Mouse (Mus musculus) ES-Bruce4 (cell line): ENCODE results near the gene Usf3. TPM values are rescaled to one million over a fixed set of nuclear protein-coding genes. Genes with fewer than 3 reads are reported as not detected.

Source experiments
- H3K27ac ChIP-seq: 2 replicates; pipeline ENCODE4 v1.5.1; 2012; ENCODE audit warnings: low read length, inconsistent platforms; ENCODE audit not compliant: insufficient read depth
- H3K27me3 ChIP-seq: 2 replicates; pipeline ENCODE4 v1.6.1; 2012; ENCODE audit warnings: mild to moderate bottlenecking, low read length, inconsistent platforms; ENCODE audit not compliant: control insufficient read depth, poor library complexity, insufficient read depth, severe bottlenecking
- H3K36me3 ChIP-seq: 2 replicates; pipeline ENCODE4 v1.6.1; 2012; ENCODE audit warnings: inconsistent platforms, mild to moderate bottlenecking, low read length, moderate library complexity; ENCODE audit not compliant: control insufficient read depth, poor library complexity, insufficient read depth, severe bottlenecking
- H3K4me1 ChIP-seq: one replicate; pipeline ENCODE4 v1.8.1; 2011; ENCODE audit warnings: low read length; ENCODE audit not compliant: control insufficient read depth, insufficient read depth
- H3K4me3 ChIP-seq: 2 replicates; pipeline ENCODE4 v1.5.1; 2011; ENCODE audit warnings: low read depth, mild to moderate bottlenecking, low read length
- H3K9ac ChIP-seq: 2 replicates; pipeline ENCODE4 v1.6.1; 2012; ENCODE audit warnings: low read depth, mild to moderate bottlenecking, inconsistent platforms; ENCODE audit not compliant: poor library complexity, severe bottlenecking
- H3K9me3 ChIP-seq: replicated peaks from 2 replicates; pipeline ENCODE4 v1.6.1; 2012; ENCODE audit warnings: mild to moderate bottlenecking, low read length, inconsistent platforms; ENCODE audit not compliant: control insufficient read depth, poor library complexity, insufficient read depth, severe bottlenecking
- CTCF ChIP-seq: IDR thresholded peaks from one replicate; pipeline ENCODE4 v1.8.1; 2011; ENCODE audit warnings: low read depth, low read length
- EP300 ChIP-seq: IDR thresholded peaks from 2 replicates; pipeline ENCODE4 v1.6.1; 2011; ENCODE audit warnings: low read depth, low read length; ENCODE audit not compliant: insufficient read depth
- POLR2A ChIP-seq: IDR thresholded peaks from one replicate; pipeline ENCODE4 v1.8.1; 2011; ENCODE audit warnings: low read length; ENCODE audit not compliant: insufficient read depth
- polyA plus RNA-seq: library from polyadenylated mRNA; stranded (reverse); fragments of >200 nt; gene quantifications from 2 replicates; pipeline ENCODE4 v1.2.4, GENCODE M21; 2011; ENCODE audit warnings: low read depth; ENCODE audit not compliant: missing spikeins, insufficient read depth, insufficient read length

Usf3 gene
- polyA plus RNA-seq, 1 experiment = 19.3 TPM

DNA sequence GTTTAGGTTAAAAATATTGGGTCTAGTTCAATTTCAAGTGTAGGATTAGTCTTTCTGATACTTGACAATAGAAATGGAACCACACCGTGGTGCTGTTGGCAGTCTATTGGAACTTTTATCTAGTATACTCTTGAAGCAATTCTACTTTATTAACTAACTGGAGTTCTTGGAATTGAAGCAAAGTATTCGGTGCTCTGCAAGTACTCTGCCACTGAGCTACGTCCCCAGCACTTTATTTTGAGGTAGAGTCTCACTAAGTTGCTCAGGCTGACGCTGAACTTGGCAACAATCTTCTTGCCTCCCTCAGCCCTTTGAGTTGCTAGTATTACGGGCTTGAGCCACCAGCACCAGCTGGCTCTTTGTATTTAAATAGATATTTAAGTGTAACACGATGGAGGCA is 31.6 kb upstream of the Usf3 start:
- Histone ChIP-seq H3K27ac (no peak overlapping the region), H3K27me3 (no peaks in the 10 kb centered on the region), H3K4me1 (no peaks in the 10 kb centered on the region), H3K9ac (peak overlapping the region; percentile 98), H3K4me3 (peak overlapping the region; percentile 17), H3K9me3 (no peaks in the 10 kb centered on the region), H3K36me3 (peaks cover 3% of the 10 kb centered on the region; the same call in 1 of the 2 replicates)
- no peak for TF ChIP-seq CTCF
- TF ChIP-seq EP300 = no peak
- TF ChIP-seq POLR2A = no peak

GRCm38 (mm10) chr16:44149002-44149767 is 23.9 kb upstream of the Usf3 start:
- Histone ChIP-seq H3K9me3 (no peaks in the 10 kb centered on the region), H3K9ac (no peak overlapping the region), H3K4me3 (no peak overlapping the region), H3K27ac (no peak overlapping the region), H3K4me1 (no peaks in the 10 kb centered on the region), H3K27me3 (no peaks in the 10 kb centered on the region), H3K36me3 (peaks cover 3% of the 10 kb centered on the region; the same call in 1 of the 2 replicates)
- no peak for TF ChIP-seq POLR2A
- TF ChIP-seq EP300 = no peak
- TF ChIP-seq CTCF = no peak

- Histone ChIP-seq H3K4me1 (no peaks in the 10 kb centered on the region), H3K36me3 (peaks cover 27% of the 10 kb centered on the region), H3K27me3 (no peaks in the 10 kb centered on the region), H3K27ac (no peak overlapping the region), H3K4me3 (no peak overlapping the region), H3K9me3 (no peaks in the 10 kb centered on the region), H3K9ac (no peak overlapping the region)
- no peak for TF ChIP-seq POLR2A
- peak; percentile 6 for TF ChIP-seq CTCF
- TF ChIP-seq EP300 = no peak
These were observed 18.5 kb upstream of the Usf3 start for GRCm38 (mm10) chr16:44154497-44155057.

GRCm38 (mm10) chr16:44159325-44159724 is 13.7 kb upstream of the Usf3 start:
- H3K36me3 ChIP-seq = peaks cover 31% of the 10 kb centered on the region
- TF ChIP-seq EP300 = no peak
- TF ChIP-seq CTCF = no peak
- TF ChIP-seq POLR2A = no peak

GRCm38 (mm10) chr16:44163831-44164230 is 9.2 kb upstream of the Usf3 start:
- no peak overlapping the region for H3K27ac ChIP-seq
- H3K9me3 ChIP-seq = no peaks in the 10 kb centered on the region
- TF ChIP-seq EP300 (no peak), CTCF (no peak), POLR2A (no peak)
- no peak overlapping the region for H3K4me3 ChIP-seq
- no peaks in the 10 kb centered on the region for H3K27me3 ChIP-seq
- no peak overlapping the region for H3K9ac ChIP-seq
- H3K36me3 ChIP-seq = peaks cover 12% of the 10 kb centered on the region
- no peaks in the 10 kb centered on the region for H3K4me1 ChIP-seq

More at GRCm38 (mm10) chr16:44159325-44159724, 13.7 kb upstream of the Usf3 start:
- Histone ChIP-seq H3K4me3 (no peak overlapping the region), H3K27me3 (no peaks in the 10 kb centered on the region), H3K9ac (no peak overlapping the region), H3K27ac (no peak overlapping the region), H3K9me3 (no peaks in the 10 kb centered on the region), H3K4me1 (no peaks in the 10 kb centered on the region)

DNA sequence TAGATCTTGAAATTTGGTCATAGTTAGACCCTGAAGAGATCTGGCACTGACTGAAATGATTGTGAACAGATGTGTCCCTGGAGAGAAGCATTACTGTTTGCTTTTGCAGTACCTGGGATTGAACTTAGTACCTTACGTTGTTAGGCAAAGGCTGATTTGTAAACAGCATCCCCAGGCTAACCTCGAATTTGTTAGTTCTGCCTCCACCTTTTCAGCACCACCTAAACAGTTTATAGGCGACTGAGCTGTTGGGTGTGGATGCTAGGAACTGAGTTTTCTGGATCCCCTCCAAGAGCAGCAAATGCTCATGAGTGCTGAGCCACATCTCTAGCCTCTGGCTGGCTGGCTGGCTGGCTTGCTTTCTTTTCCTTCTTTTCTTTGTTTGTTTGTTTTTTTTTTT is 7.9 kb upstream of the Usf3 start:
- no peaks in the 10 kb centered on the region for H3K9me3 ChIP-seq
- no peaks in the 10 kb centered on the region for H3K27me3 ChIP-seq
- H3K36me3 ChIP-seq = peaks cover under 1% of the 10 kb centered on the region
- no peak overlapping the region for H3K27ac ChIP-seq
- H3K4me3 ChIP-seq = no peak overlapping the region
- TF ChIP-seq POLR2A = no peak
- no peak overlapping the region for H3K9ac ChIP-seq
- H3K4me1 ChIP-seq = no peaks in the 10 kb centered on the region
